Mouse (Mus musculus) brown adipose tissue, adult 24 weeks (tissue): ENCODE data around the gene Gm10277. TPM values are rescaled to one million over a fixed set of nuclear protein-coding genes. Genes with fewer than 3 reads are reported as not detected.
A peak's percentile ranks its signal among the peaks of the same experiment; 100 is the strongest.

Source experiments
- H3K27ac ChIP-seq: fragments of 200-500 bp; replicated peaks from 2 replicates; pipeline ENCODE4 v1.5.1; 2012; ENCODE audit warnings: low read depth, mild to moderate bottlenecking, low read length
- H3K4me1 ChIP-seq: fragments of 200-500 bp; 2 replicates; pipeline ENCODE4 v1.6.1; 2012; ENCODE audit warnings: low read length, mixed read lengths; ENCODE audit not compliant: control insufficient read depth, insufficient read depth, insufficient read length
- H3K4me3 ChIP-seq: fragments of 200-500 bp; 2 replicates; pipeline ENCODE4 v1.5.1; 2012; ENCODE audit warnings: low read depth, mild to moderate bottlenecking, low read length, moderate library complexity; ENCODE audit not compliant: insufficient read depth
- polyA plus RNA-seq: library from polyadenylated mRNA; stranded (reverse); fragments of >200 nt; gene quantifications from 2 replicates; pipeline ENCODE4 v1.2.4, GENCODE M21; 2012; ENCODE audit not compliant: missing spikeins, insufficient read depth, insufficient read length

Gm10277 gene
- polyA plus RNA-seq: not detected in 2 replicates

DNA sequence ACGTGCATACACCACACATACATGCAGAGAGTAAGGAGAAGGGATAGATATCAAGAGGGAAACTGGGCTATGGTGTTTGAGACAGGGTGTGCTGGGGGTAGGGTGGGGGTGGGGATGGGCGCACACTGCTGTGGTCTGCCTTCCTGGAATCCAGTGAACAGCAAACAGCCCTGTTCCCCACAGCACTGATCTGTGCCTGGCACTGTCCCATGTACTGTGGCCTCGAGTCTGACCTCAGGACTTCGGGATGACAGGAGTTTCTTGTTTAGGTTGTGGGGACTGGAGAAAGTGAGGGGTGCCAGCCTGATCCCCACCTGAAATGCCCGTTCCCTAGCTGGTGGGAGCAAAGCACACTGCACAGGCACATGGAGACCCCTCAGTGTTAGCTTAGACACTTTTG, at the start of gene Gm10277:
TSS of gene Gm10277 (minus strand) at position 41 of the 400 bp plus-strand sequence.
- H3K4me1 ChIP-seq: peaks cover 59% of the 10 kb centered on the region
- H3K27ac ChIP-seq: peak within 1 kb of the TSS; percentile 92

DNA sequence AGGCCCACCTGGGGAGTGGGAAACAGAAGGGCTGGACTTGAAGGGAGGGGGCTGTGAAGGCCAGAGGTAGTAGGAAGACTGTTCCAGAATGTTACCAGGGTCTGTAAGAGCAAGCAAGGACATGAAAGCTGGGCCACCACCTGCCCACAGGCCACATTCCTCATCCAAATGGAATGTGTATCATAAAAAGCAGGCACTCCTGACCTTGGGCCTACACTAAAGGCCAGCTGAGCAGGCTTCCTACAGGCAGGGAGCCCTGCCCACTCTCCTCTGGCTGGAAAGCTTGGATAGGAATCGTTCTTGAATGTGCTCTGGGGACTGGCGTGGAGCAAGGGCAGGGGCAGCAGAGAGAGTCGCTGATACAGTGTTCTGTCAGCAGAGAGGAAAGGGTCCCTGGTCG, 49.2 kb upstream of the Gm10277 start:
- H3K4me1 ChIP-seq: no peaks in the 10 kb centered on the region
- no peak overlapping the region for H3K4me3 ChIP-seq
- H3K27ac ChIP-seq: no peak overlapping the region

More for the DNA sequence above, at the start of gene Gm10277:
- no peak within 1 kb of the TSS for H3K4me3 ChIP-seq

DNA sequence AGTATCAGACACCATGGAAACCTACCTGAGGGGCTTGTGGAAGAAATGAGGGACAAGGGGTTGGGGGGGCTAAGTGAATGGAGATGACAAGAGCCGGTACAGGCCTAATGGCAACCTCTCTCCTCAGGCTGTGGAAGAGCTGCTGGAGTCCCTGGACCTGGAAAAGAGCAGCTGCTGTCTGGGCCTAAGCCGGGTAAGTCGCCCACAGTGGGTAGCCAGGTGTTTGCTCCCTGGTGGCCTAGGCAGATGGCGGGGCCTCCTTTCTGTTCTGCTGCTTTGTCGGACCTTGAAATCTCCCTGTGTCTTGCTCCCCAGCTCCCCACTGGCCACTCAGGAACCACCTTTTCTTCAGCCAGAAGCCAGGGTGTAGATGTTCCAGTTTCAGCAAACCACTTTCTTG, 48.7 kb upstream of the Gm10277 start:
- Histone ChIP-seq H3K27ac (no peak overlapping the region), H3K4me3 (no peak overlapping the region), H3K4me1 (no peaks in the 10 kb centered on the region)

DNA sequence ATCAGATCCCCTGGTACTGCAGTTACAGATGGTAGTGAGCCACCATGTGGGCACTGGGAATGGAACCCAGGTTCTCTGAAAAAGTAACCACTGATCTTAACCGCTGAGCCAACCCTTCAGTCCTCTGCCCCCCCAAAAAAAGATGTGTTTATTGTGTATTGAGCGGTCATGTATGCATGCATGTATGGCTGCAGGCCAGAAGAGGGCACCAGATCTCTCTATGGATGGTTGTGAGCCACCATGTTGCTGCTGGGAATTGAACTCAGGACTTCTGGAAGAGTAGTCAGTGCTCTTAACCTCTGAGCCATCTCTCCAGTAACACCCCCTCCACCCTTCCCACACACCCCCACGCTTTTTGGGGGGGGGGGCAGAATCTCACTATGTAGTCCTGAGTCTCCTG, 47.6 kb upstream of the Gm10277 start:
- Histone ChIP-seq H3K27ac (no peak overlapping the region), H3K4me3 (no peak overlapping the region), H3K4me1 (no peaks in the 10 kb centered on the region)

DNA sequence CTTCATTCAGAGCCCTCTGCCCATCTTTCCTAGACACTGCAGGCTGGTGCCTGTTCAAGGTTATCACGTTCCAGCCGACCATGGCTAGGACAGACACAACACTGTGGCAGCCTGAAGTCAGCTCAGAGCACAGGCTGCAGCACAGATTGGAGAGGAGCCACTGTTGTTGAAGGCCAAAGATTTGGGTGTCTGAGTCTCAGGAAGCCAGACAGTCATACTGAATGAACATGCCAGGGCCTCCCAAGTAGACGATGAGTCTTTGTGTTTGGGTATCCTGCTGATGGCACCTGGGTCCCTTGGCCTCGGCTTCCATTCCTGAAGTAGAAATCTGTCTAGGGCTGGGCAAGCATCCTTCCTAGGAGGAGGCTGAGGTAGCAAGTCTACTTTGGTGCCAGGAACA, 45.0 kb upstream of the Gm10277 start:
- no peak overlapping the region for H3K27ac ChIP-seq
- H3K4me3 ChIP-seq: no peak overlapping the region
- H3K4me1 ChIP-seq: no peaks in the 10 kb centered on the region

DNA sequence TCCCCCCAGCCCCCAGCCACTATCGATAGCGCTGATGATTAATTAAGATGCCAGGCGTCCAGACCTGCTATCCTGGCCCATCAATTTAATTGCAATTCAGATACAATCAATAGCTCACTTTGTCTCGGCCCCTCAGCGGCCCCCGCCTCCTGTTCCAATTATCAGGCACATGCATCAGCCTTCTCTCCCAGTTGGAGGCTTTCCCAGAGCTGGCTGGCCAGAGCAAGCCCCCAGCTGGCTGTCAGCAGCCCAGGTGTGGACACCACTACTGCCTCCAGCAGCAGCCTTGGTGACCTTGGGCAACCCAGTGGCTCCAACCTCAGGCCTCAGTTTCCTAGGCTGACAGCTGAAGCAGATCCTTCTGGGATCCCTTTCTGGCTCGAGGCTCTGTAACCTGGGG, 43.3 kb upstream of the Gm10277 start:
- Histone ChIP-seq H3K27ac (no peak overlapping the region), H3K4me1 (no peaks in the 10 kb centered on the region), H3K4me3 (no peak overlapping the region)

DNA sequence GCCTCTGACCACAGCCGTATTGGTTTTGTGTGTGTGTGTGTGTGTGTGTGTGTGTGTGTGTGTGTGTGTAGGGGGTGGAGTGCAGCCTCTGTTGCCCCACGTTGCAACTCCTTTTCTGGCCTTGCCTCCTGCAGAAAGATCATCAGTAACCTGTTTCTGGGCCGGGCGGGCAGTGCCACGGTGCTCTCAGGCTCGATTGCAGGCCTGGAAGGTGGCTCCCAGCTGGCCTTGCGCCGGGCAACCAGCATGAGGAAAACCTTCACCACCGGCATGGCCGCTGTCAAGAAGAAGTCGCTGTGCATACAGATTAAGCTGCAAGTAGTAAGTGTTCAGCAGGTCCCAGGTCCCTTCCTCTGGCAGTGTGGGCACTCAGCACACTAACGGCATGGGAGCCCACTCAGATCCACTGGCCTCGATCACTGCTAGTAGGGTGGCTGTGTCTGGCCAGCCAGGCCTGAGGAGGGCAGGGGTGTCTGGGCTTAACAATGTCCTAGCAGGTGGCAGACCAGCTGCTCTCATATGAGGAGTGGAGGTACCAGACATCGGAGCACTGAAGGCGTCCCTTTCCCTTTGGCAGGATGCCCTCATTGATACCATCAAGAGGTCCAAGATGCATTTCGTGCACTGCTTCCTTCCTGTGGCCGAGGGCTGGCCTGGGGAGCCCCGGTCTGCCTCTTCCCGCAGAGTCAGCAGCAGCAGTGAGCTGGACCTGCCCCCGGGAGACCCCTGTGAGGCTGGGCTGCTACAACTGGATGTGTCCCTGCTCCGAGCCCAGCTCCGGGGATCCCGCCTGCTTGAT, 41.7 kb upstream of the Gm10277 start:
- Histone ChIP-seq H3K4me1 (no peaks in the 10 kb centered on the region), H3K4me3 (no peak overlapping the region), H3K27ac (no peak overlapping the region)

DNA sequence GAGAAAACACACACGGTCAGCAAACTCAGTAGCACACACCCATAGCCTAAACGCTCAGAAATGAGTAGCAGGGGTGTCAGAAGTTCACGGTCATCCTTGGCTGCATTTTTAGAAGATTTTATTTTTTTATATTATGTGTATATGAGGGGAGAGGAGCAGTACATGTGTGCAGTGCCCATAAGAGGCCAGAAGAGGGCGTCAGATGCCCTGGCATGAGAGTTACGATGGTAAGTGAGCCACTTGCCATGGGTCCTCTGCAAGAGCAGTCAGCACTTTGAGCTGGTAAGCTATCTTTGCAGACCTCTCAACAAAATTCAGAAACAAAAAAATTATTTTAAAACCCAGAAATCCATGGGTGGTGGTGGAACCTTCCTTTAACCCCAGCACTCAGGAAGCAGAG, 40.6 kb upstream of the Gm10277 start:
- Histone ChIP-seq H3K4me1 (no peaks in the 10 kb centered on the region), H3K27ac (no peak overlapping the region), H3K4me3 (no peak overlapping the region)

DNA sequence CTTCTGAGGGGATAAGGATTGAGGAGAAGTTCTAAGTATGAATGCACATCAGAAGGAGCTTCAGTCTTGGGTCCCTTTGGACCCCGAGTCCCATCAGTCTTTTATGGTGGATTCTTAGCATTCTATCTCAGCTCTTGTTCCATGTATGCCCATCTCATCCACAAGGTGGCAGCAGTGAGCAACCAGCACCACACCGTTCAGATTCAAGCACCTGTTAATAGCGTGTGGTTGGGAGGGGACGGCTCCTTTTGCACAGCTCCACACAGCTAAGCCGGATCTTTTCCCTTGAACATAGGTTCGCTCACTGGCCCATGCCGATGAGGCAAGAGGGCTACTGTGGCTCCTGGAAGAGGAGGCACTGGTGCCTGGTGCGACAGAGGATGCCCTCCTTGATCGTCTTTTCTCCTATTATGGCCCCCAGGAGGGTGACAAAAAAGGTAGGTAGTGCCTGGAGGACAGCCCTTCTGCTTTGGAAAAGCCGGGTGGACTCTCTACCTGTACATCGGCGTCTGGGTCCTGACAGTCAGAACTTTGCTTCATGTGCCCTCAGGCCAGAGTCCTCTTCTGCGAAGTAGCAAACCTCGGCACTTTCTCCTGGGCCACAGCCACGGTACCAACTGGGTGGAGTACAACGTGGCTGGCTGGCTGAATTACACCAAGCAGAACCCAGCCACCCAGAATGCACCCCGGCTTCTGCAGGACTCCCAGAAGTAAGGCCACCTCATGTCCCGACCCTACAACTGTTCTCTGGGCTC, 39.9 kb upstream of the Gm10277 start:
- Histone ChIP-seq H3K4me3 (no peak overlapping the region), H3K27ac (no peak overlapping the region), H3K4me1 (no peaks in the 10 kb centered on the region)

DNA sequence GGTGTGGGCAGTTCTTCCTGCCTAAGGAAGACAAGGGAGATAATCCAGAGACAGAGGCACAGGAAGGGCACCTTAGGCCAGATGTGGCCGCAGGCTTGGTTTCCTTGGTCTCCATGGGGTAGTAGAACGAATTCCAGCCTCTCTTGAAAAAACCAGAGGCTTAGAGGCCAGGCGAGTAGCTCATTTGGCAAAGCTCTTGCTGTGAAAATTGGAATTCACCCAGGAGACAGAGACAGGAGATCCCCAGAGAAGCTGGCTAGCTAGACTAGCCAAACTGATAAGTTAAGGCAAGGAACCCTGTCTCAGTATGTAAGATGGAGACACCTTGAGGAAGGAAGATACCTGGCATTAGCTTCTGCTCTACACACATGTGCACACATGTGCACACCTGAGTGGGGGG, 38.8 kb upstream of the Gm10277 start:
- Histone ChIP-seq H3K4me3 (no peak overlapping the region), H3K4me1 (no peaks in the 10 kb centered on the region), H3K27ac (no peak overlapping the region)

DNA sequence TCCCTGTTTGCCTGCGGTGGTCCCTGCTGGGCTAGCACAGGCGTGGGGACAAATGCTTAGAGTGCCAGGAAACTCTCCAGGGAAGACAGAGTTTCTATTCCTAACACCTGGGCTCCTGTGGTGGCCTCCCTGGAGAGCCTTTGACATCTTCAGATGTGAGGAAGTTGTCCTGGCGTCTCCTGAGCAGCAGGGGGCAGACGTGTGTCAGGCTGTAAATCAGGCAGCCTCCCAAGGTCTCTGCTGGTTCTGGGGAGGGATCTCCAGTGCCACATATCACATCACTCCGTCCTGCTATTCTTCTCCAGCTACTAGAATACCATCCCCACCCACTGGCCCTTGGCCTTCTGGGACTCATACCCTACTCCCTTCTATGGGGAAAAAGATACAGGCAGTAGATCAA, 38.3 kb upstream of the Gm10277 start:
- Histone ChIP-seq H3K4me1 (no peaks in the 10 kb centered on the region), H3K27ac (no peak overlapping the region), H3K4me3 (no peak overlapping the region)

DNA sequence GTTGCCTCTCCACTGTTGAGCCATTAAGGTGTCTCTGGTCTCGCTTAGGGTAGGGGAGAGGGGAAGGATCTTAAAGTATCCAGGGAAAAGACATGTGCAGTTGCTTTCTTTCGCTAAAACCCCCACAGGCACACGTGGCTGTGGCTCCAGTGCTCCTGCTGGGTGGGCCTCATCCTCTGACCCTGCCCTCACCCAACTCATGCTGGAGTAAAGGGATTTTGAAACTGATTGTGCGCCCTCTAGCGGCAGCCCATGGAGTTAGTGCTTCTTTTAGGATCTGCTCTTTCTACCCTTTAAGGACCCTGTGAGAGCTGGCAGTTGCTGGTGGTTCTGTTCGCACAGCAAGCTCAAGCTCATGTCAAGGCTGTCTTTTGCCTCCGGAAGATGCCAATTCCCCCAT, 35.2 kb upstream of the Gm10277 start:
- Histone ChIP-seq H3K4me1 (no peaks in the 10 kb centered on the region), H3K4me3 (no peak overlapping the region), H3K27ac (no peak overlapping the region)

DNA sequence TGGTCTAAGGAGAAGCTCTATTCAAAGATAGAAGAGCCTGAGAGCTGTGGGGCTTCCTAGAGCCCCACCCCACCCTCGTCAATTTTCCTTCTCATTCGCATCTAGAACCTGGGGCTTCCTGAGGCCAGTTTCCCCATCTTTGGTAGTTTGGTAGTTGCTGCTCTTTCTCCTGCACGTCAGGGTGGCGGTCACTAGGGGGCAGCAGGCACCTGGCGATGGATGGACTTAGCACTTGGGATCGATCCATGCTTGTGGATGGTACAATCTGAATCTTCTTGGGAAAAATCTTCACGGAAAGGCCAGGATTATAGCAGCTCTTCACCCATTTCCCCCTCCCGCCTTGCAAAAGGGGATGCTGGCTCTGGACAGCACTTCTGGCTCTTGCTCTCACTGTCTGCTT, 34.1 kb upstream of the Gm10277 start:
- Histone ChIP-seq H3K4me1 (no peaks in the 10 kb centered on the region), H3K4me3 (no peak overlapping the region), H3K27ac (no peak overlapping the region)

DNA sequence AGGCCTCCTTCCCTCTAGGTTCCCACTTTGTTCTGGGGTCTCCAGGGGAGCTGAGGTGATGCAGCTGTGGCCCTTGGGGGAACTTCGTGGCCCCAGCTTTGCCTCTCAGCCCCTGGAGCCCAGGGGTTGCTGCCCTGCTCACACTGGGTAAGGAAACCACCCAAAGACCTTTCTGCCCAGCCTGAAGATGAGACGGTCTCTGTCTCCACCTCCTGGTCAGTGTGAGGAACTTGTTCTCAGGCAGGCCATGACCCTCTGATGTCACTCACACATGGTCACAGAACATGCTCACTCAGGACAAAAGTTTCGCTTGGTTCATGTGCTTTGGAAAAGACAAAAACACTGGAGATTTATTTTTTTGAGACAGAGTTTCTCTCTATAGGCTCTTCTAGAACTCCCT, 28.5 kb upstream of the Gm10277 start:
- Histone ChIP-seq H3K27ac (no peak overlapping the region), H3K4me1 (peaks cover 14% of the 10 kb centered on the region), H3K4me3 (no peak overlapping the region)

DNA sequence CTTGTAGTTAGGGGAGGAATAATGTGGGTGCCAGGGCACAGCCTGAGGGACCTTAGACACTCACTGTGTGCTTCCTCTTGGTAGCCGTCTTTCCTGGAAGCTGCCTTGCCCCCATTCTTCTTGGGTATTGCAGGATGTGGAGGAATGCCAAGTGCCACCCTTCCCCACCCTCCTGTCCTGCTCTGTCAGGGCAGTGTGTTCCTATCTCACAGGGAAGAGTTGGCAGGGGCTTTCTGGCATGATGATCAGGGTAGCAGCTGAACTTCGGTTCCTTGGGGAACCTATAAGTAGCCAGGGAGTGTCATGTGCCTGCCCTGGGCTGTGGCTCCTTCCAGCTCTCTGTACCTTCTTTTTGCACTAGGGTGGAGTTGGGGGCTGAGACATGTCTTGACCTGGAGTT, 26.4 kb upstream of the Gm10277 start:
- Histone ChIP-seq H3K4me3 (no peak overlapping the region), H3K27ac (peak overlapping the region; percentile 16; the same call in 1 of the 2 replicates), H3K4me1 (peaks cover 17% of the 10 kb centered on the region)

DNA sequence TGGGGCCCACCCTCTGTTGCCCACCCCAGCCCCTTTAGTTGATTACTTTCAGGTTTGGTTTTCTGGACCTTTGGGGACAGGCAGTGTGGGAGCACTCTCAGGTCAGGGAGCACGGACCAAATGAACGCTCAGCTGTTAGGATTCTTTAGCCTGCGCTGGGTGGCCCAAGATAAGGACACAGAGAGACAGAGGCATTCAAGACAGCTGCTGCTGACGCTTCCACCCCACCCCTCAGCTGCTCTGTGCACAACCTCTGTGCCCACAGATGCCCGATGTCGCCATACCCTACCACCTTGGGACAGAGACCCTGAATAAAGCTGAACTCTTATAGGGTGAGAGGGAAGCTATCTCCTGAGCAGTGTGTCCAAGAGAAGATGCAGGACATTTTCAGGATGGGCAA, 22.5 kb upstream of the Gm10277 start:
- no peak overlapping the region for H3K4me3 ChIP-seq
- no peak overlapping the region for H3K27ac ChIP-seq
- peaks cover 40% of the 10 kb centered on the region for H3K4me1 ChIP-seq
